Mouse (Mus musculus): ENCODE data around the gene Lrrc73.

The Lrrc73 gene

GRCm38 (mm10) chr17:46253452-46254084, at the start of gene Lrrc73:
Gene Lrrc73 (plus strand): TSS chr17:46253531.
- peak; percentile 98 for DNase-seq

GRCm38 (mm10) chr17:46206676-46207075, 46.7 kb upstream of the Lrrc73 start:
- no peak for DNase-seq

DNA sequence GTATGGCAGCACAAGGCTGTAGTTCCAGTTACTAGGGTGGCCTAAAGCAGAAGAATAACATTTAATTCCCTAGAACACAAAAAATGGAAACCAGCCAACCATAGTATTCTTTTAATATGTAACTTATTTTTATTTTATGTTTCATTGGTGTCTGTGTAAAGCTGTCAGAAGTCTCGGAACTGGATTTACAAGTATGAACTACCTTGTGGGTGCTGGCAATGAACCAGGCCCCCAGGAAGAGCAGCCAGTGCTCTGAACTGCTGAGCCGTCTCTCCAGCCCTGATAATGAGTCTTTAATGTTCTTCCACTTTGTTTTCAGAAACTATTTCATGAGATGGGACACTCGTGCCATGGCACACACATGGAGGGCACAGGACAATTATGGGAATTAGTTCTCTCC, 42.8 kb upstream of the Lrrc73 start:
- DNase-seq, result peak; percentile 69

DNA sequence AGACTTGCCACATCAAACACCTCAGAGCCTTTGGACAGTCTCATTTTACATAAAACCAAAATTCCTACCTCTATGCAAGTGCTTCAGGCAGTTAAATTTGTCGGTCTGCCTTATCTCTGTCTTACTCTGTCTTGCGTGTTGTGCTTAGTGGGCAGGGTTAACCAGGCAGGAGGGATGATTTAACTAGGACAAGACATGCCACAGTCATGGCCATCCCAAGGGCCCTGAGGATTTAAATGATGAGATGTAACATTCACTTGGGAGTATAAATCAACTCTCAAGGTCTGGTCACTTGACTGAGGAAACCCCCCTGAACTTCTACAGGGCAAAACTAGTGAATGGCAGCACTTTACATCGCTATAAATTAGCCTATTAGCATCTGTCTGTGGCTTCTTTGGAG, 31.7 kb upstream of the Lrrc73 start:
- no peak for DNase-seq

- no peak for DNase-seq
Observed at GRCm38 (mm10) chr17:46227576-46227975, 25.8 kb upstream of the Lrrc73 start.

DNA sequence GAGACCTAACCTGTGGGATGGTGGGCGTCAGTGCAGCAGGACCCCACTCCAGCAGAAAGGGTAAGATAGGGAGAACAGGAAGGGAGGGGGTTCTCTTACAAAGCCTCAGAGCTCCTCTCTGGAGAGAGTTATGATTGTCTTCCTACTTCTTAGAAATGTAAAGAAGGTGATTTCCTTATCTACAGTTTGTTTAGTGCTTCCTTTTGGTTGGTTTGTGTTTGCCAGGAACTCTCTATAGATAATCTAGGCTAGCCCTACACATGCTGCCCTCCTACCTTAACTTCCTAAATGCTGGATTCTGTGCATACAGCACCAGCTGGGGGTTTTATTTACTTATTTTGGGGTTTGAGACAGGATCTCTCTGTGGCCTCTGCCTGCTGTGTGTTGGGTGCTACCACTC, 17.3 kb upstream of the Lrrc73 start:
- no peak for DNase-seq

- no peak for DNase-seq
Observed at GRCm38 (mm10) chr17:46237079-46237478, 16.3 kb upstream of the Lrrc73 start.

DNA sequence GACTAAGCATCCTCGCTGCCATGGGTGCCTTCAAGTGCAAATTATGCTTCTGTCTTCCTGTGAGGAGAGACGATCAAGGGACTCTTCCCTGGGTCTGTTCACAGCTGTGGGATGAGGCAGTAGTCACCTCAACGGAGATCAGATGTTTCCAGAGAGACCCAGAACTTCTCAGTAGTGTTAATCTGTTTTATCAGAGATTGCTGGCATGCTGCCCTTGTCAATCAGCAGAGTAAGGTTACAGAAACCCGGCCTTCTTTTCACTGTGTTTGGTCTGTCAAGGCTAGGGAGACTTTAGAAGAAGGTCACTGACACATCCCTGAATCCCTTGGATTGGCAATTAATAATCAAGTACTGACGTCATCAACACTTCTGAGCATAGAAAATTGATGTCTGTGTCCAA, 15.9 kb upstream of the Lrrc73 start:
- no peak for DNase-seq

DNA sequence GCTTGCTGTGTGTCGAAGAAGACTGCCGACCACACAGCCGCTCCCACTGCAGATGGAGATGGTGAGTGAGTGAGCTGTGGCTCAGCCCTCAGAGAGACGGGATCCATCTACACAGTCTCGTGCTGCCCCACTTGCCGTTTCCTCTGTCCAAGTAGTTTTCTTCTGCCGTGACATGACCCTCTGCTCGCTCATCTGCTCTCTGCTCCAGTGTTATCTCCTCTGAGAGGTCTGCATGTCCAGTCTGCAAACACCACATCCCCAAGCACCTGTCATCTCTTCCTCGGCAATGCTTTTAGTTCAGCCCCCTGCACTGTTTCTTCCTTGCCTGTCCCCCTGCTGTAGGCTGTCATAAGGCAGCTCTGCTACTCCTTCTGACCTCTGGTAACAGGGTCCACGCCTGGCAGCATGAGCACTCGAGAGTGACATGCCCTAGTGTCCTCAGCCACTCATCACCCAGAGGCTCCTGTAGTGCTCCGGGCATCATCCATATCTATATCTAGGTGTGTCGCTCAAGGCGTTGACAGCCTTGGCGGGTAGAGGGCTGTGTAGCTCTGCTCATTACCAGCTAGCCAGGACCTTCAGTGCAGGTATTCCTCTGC, 13.7 kb upstream of the Lrrc73 start:
- no peak for DNase-seq

DNA sequence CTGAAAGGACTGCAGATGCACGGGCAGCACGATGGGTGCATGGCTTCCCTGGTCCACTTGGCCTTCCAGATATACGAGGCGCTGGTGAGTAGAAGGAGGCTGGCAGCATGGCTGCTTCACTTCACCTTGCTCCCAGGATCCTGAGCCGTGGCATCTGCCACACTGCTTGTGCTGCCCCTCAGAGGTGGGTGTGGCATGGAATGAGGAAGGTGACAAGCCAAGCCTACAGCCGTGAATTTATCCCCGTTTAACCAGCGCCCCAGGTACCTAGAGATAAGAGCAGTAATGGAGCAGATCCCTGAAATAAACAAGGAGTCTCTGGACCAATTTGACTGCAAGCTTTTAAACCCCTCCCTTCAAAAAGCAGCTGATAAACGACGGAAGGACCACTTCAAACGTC, 11.9 kb upstream of the Lrrc73 start:
- no peak for DNase-seq

- no peak for DNase-seq
Observed at GRCm38 (mm10) chr17:46242274-46242673, 11.1 kb upstream of the Lrrc73 start.

GRCm38 (mm10) chr17:46242993-46243392, 10.3 kb upstream of the Lrrc73 start:
- no peak for DNase-seq

GRCm38 (mm10) chr17:46243624-46244023, 9.7 kb upstream of the Lrrc73 start:
- DNase-seq, result no peak

- DNase-seq, result no peak
Observed at GRCm38 (mm10) chr17:46244579-46244978, 8.8 kb upstream of the Lrrc73 start.

- peak; percentile 98 for DNase-seq
Observed at GRCm38 (mm10) chr17:46247512-46248188, 5.7 kb upstream of the Lrrc73 start, which contains the start of the genes Polr1c and Yipf3. Gene Polr1c (minus strand): TSS chr17:46248054. Gene Yipf3 (plus strand): TSS chr17:46248080.

DNA sequence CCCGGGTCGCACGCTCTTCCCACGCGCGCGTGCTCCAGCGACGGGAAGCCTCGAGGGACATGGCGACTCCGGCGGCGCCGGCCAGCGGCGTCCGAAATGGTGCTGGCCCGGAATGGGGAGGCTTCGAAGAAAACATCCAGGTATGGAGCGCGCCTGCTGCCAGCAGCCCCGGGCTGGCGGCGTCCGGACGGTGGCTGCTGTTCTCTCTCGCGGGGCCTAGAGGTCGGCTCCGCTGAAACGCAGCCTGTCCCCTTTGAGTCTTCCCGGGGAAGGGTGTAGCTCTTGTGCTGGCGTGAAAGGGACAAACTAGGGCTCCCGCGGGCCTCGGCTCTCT, 5.2 kb upstream of the Lrrc73 start:
- no peak for DNase-seq

- no peak for DNase-seq
Observed at GRCm38 (mm10) chr17:46251174-46251573, 2.2 kb upstream of the Lrrc73 start.

- DNase-seq, result peak; percentile 60
Observed at GRCm38 (mm10) chr17:46252571-46253451, 520 bp upstream of the Lrrc73 start.

DNA sequence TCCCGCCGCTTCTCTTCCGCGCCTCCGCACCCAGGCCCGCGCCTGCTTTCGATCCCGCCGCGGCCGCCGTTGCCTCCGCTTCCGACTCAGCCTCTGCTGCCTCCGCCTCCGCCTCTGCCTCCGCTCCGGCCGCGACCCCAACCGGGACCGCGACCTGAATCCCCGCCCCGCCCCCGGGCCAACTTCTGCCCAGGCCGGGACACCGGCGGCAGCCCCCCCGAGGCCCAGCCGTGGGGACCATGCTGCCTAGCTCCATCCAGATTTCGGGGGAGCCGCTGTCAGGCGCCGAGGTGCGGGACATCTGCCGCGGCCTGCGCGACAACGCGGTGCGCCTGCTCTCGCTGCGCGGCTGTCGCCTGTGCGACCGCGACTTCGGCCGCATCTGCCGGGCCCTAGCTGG, 775 bp downstream of the Lrrc73 start:
- DNase-seq, result peak; percentile 62

GRCm38 (mm10) chr17:46255147-46255546, 1.8 kb downstream of the Lrrc73 start:
- DNase-seq, result no peak

DNA sequence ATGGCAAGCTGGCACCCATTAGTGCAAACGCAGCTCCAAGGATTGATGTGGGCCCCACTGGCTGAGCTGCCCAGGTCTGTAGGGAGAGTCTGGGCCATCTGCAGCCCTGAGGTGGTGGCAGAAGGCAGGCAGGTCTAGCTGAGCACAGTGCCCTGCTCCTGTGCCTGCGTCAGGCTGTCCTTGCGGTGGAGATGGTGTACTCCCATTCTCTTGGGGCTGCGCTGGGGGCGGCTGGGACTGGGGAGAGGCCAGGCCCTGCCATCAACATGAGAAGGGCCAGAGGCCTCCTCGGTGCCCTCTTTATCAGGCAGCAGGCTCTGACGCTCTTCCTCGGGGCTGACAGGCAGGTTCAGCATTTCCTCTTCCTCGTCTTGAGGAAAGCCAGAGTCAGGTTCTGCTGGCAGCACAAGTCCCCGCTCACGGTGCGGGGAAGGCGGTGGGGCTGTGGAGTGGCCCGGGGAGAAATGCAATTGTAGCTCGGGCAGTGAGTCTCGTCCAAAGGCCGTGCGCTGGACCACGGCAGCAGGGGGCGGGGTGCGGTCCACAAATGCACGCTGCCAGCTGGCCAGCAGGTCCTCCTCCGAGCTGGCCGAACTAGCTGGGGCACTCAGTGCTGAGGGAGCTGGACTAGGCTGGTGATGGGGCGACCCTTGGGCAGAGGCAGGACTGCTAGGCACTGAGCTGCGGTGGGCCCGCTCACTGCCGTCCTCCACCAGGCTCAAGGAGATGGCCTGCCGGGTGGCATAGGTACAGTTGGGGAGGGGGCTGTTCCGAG, 5.1 kb downstream of the Lrrc73 start:
- DNase-seq, result no peak

GRCm38 (mm10) chr17:46259675-46260074, 6.3 kb downstream of the Lrrc73 start:
- DNase-seq, result no peak
